Mouse (Mus musculus) spleen, adult 2 months (tissue): ENCODE data around the gene Cdca4.

ENCODE experiments used
- CTCF ChIP-seq: fragments of 200-500 bp; IDR thresholded peaks from 2 replicates; pipeline ENCODE4 v1.5.1; 2011; ENCODE audit warnings: mild to moderate bottlenecking, inconsistent platforms; ENCODE audit not compliant: insufficient read depth, insufficient read length, insufficient replicate concordance; ENCODE audit errors: extremely low read depth
- POLR2A ChIP-seq: fragments of 200-500 bp; IDR thresholded peaks from 2 replicates; pipeline ENCODE4 v1.6.1; 2011; ENCODE audit warnings: low read depth, low read length, inconsistent platforms

DNA sequence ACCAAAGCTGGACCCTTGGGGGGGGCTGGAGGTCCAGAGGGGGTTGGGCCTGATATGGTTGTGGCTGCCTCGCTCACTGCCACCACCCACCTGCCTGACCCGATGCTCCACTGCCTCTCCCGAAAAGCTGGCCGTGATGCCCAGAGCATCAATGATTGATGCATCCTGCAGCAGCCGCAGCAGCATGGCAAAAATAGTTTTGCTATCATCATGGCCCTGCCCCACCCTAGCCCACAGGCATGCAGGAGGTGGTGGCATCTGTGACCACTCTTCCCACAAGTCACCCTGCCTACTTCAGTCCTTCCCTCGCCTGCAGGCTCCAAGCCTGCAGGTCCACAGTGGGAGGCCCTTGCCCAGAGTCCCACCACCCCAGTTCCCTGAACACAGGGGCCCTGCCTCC, 23.2 kb downstream of the Cdca4 start:
- TF ChIP-seq CTCF (no peak), POLR2A (no peak)
